Mouse (Mus musculus): ENCODE data around the gene 4931428F04Rik. TPM values are rescaled to one million over a fixed set of nuclear protein-coding genes. Genes with fewer than 3 reads are reported as not detected.
"Not testable (repeated sequence)": the region's sequence is repeated elsewhere in the genome, so short reads cannot be mapped to it uniquely, and the experiment has no call there.

Gene 4931428F04Rik
- polyA plus RNA-seq, 1 experiment = 6.0 TPM

- Histone ChIP-seq H3K4me1 (ENCODE audit: control insufficient read depth, insufficient read depth, low read length) (peaks cover 21% of the 10 kb centered on the region), H3K4me3 (replicated peaks; ENCODE audit: extremely low read depth, low read depth, low read length) (no peak overlapping the region)
- DNase-seq = no peak
- WGBS = 94% methylated on average over 8 of the region's 8 CpGs
- TF ChIP-seq POLR2A (IDR thresholded peaks at IDR 0.05; ENCODE audit: borderline replicate concordance, extremely low read depth, low read depth, low read length) = no peak
- no peak for TF ChIP-seq CTCF (IDR thresholded peaks at IDR 0.05; ENCODE audit: insufficient read depth, low read length)
Observed at GRCm38 (mm10) chr8:105299962-105300361, 10.3 kb upstream of the 4931428F04Rik start.

GRCm38 (mm10) chr8:105298351-105299252 is 8.9 kb upstream of the 4931428F04Rik start:
- no peak for TF ChIP-seq CTCF (IDR thresholded peaks at IDR 0.05; ENCODE audit: insufficient read depth, low read length)
- no peak for TF ChIP-seq POLR2A (IDR thresholded peaks at IDR 0.05; ENCODE audit: borderline replicate concordance, extremely low read depth, low read depth, low read length)
- 38% methylated on average over 18 of the region's 18 CpGs for WGBS
- DNase-seq = no peak

GRCm38 (mm10) chr8:105297511-105298192 is 8.0 kb upstream of the 4931428F04Rik start, which contains the start of gene E2f4:
Gene E2f4 (plus strand): TSS chr8:105297663.
- peaks cover 18% of the 10 kb centered on the region for H3K4me1 ChIP-seq (ENCODE audit: control insufficient read depth, insufficient read depth, low read length)
- DNase-seq = peak; percentile 84
- under 1% methylated on average over 58 of the region's 58 CpGs for WGBS
- H3K4me3 ChIP-seq (replicated peaks; ENCODE audit: extremely low read depth, low read depth, low read length) = peak within 1 kb of the TSS; percentile 83
- TF ChIP-seq CTCF (IDR thresholded peaks at IDR 0.05; ENCODE audit: insufficient read depth, low read length) (no peak), POLR2A (IDR thresholded peaks at IDR 0.05; ENCODE audit: borderline replicate concordance, extremely low read depth, low read depth, low read length) (no peak)

More at GRCm38 (mm10) chr8:105298351-105299252, 8.9 kb upstream of the 4931428F04Rik start:
- Histone ChIP-seq H3K4me3 (replicated peaks; ENCODE audit: extremely low read depth, low read depth, low read length) (peak overlapping the region; percentile 83), H3K4me1 (ENCODE audit: control insufficient read depth, insufficient read depth, low read length) (peaks cover 18% of the 10 kb centered on the region)

- Histone ChIP-seq H3K4me3 (replicated peaks; ENCODE audit: extremely low read depth, low read depth, low read length) (peak within 1 kb of the TSS; percentile 70), H3K4me1 (ENCODE audit: control insufficient read depth, insufficient read depth, low read length) (peaks cover 18% of the 10 kb centered on the region)
- WGBS = 22% methylated on average over 11 of the region's 11 CpGs
- DNase-seq = no peak
- TF ChIP-seq POLR2A (IDR thresholded peaks at IDR 0.05; ENCODE audit: borderline replicate concordance, extremely low read depth, low read depth, low read length) (peak; percentile 44; the same call in 1 of the 2 replicates), CTCF (IDR thresholded peaks at IDR 0.05; ENCODE audit: insufficient read depth, low read length) (no peak)
Observed at GRCm38 (mm10) chr8:105295895-105296573, 6.4 kb upstream of the 4931428F04Rik start, which contains the start of gene Exoc3l. Gene Exoc3l (minus strand): TSS chr8:105296101.

GRCm38 (mm10) chr8:105295256-105295655 is 5.6 kb upstream of the 4931428F04Rik start:
- DNase-seq = no peak
- H3K4me3 ChIP-seq (replicated peaks; ENCODE audit: extremely low read depth, low read depth, low read length) = peak overlapping the region; percentile 70
- TF ChIP-seq POLR2A (IDR thresholded peaks at IDR 0.05; ENCODE audit: borderline replicate concordance, extremely low read depth, low read depth, low read length) (no peak), CTCF (IDR thresholded peaks at IDR 0.05; ENCODE audit: insufficient read depth, low read length) (no peak)
- H3K4me1 ChIP-seq (ENCODE audit: control insufficient read depth, insufficient read depth, low read length) = peaks cover 23% of the 10 kb centered on the region
- 36% methylated on average over 11 of the region's 11 CpGs for WGBS

- Histone ChIP-seq H3K4me3 (replicated peaks; ENCODE audit: extremely low read depth, low read depth, low read length) (peak overlapping the region; percentile 70), H3K4me1 (ENCODE audit: control insufficient read depth, insufficient read depth, low read length) (peaks cover 27% of the 10 kb centered on the region)
- TF ChIP-seq POLR2A (IDR thresholded peaks at IDR 0.05; ENCODE audit: borderline replicate concordance, extremely low read depth, low read depth, low read length) = no peak
- TF ChIP-seq CTCF (IDR thresholded peaks at IDR 0.05; ENCODE audit: insufficient read depth, low read length) = no peak
- DNase-seq = no peak
- 56% methylated on average over 9 of the region's 9 CpGs for WGBS
Observed at GRCm38 (mm10) chr8:105294776-105295175, 5.1 kb upstream of the 4931428F04Rik start.

- no peak overlapping the region for H3K4me3 ChIP-seq (replicated peaks; ENCODE audit: extremely low read depth, low read depth, low read length)
- TF ChIP-seq POLR2A (IDR thresholded peaks at IDR 0.05; ENCODE audit: borderline replicate concordance, extremely low read depth, low read depth, low read length) = no peak
- no peak for TF ChIP-seq CTCF (IDR thresholded peaks at IDR 0.05; ENCODE audit: insufficient read depth, low read length)
- H3K4me1 ChIP-seq (ENCODE audit: control insufficient read depth, insufficient read depth, low read length) = peaks cover 23% of the 10 kb centered on the region
- DNase-seq = no peak
- WGBS = 77% methylated on average over 19 of the region's 19 CpGs
Observed at GRCm38 (mm10) chr8:105293405-105293804, 3.7 kb upstream of the 4931428F04Rik start.

GRCm38 (mm10) chr8:105292471-105292870 is 2.8 kb upstream of the 4931428F04Rik start:
- WGBS = 65% methylated on average over 7 of the region's 7 CpGs
- TF ChIP-seq POLR2A (IDR thresholded peaks at IDR 0.05; ENCODE audit: borderline replicate concordance, extremely low read depth, low read depth, low read length) (no peak), CTCF (IDR thresholded peaks at IDR 0.05; ENCODE audit: insufficient read depth, low read length) (no peak)

GRCm38 (mm10) chr8:105291802-105292201 is 2.1 kb upstream of the 4931428F04Rik start:
- H3K4me3 ChIP-seq (replicated peaks; ENCODE audit: extremely low read depth, low read depth, low read length); DNase-seq: not testable (repeated sequence)
- peaks cover 15% of the 10 kb centered on the region for H3K4me1 ChIP-seq (ENCODE audit: control insufficient read depth, insufficient read depth, low read length)
- WGBS = 64% methylated on average over 3 of the region's 3 CpGs

More at GRCm38 (mm10) chr8:105292471-105292870, 2.8 kb upstream of the 4931428F04Rik start:
- Histone ChIP-seq H3K4me3 (replicated peaks; ENCODE audit: extremely low read depth, low read depth, low read length) (no peak overlapping the region), H3K4me1 (ENCODE audit: control insufficient read depth, insufficient read depth, low read length) (peaks cover 19% of the 10 kb centered on the region)
- DNase-seq = no peak

GRCm38 (mm10) chr8:105291364-105291763 is 1.7 kb upstream of the 4931428F04Rik start:
- not testable (repeated sequence) for DNase-seq; H3K4me3 ChIP-seq (replicated peaks; ENCODE audit: extremely low read depth, low read depth, low read length)
- H3K4me1 ChIP-seq (ENCODE audit: control insufficient read depth, insufficient read depth, low read length) = peaks cover 15% of the 10 kb centered on the region
- WGBS = 75% methylated on average over 8 of the region's 8 CpGs
